Mouse (Mus musculus): Measurements from ENCODE around the gene Palld. TPM values are rescaled to one million over a fixed set of nuclear protein-coding genes. Genes with fewer than 3 reads are reported as not detected.

Palld gene
- polyA plus RNA-seq, 1 experiment from 2014 or later: 17.3 TPM

GRCm38 (mm10) chr8:61687071-61687470, 215.4 kb downstream of the Palld start:
- 84% methylated on average over 4 of the region's 4 CpGs for WGBS
- no peak for ATAC-seq (ENCODE audit: low FRiP score)
- H3K9me3 ChIP-seq (ENCODE audit: control insufficient read depth, low read length): no peaks in the 10 kb centered on the region
- no peak overlapping the region for H3K27ac ChIP-seq
- no peaks in the 10 kb centered on the region for H3K27me3 ChIP-seq (ENCODE audit: control insufficient read depth, insufficient read depth, low read length)
- no peak for DNase-seq (ENCODE audit: low spot score)
- H3K36me3 ChIP-seq (replicated peaks; ENCODE audit: control insufficient read depth, insufficient read depth): no peaks in the 10 kb centered on the region
- H3K4me3 ChIP-seq (replicated peaks; ENCODE audit: low read length): no peak overlapping the region
- H3K4me2 ChIP-seq (replicated peaks): no peak overlapping the region
- no peak overlapping the region for H3K9ac ChIP-seq
- H3K4me1 ChIP-seq (replicated peaks; ENCODE audit: control insufficient read depth, insufficient read depth, low read length): no peaks in the 10 kb centered on the region

GRCm38 (mm10) chr8:61686340-61686739, 216.2 kb downstream of the Palld start:
- ATAC-seq (ENCODE audit: low FRiP score) (no peak), DNase-seq (ENCODE audit: low spot score) (no peak)
- Histone ChIP-seq H3K27ac (no peak overlapping the region), H3K9me3 (ENCODE audit: control insufficient read depth, low read length) (no peaks in the 10 kb centered on the region), H3K4me2 (replicated peaks) (no peak overlapping the region), H3K9ac (no peak overlapping the region), H3K27me3 (ENCODE audit: control insufficient read depth, insufficient read depth, low read length) (no peaks in the 10 kb centered on the region), H3K4me3 (replicated peaks; ENCODE audit: low read length) (no peak overlapping the region), H3K4me1 (replicated peaks; ENCODE audit: control insufficient read depth, insufficient read depth, low read length) (no peaks in the 10 kb centered on the region), H3K36me3 (replicated peaks; ENCODE audit: control insufficient read depth, insufficient read depth) (no peaks in the 10 kb centered on the region)

GRCm38 (mm10) chr8:61685280-61685679, 217.2 kb downstream of the Palld start:
- Histone ChIP-seq H3K9me3 (ENCODE audit: control insufficient read depth, low read length) (no peaks in the 10 kb centered on the region), H3K36me3 (replicated peaks; ENCODE audit: control insufficient read depth, insufficient read depth) (no peaks in the 10 kb centered on the region), H3K27me3 (ENCODE audit: control insufficient read depth, insufficient read depth, low read length) (no peaks in the 10 kb centered on the region), H3K27ac (no peak overlapping the region), H3K9ac (no peak overlapping the region), H3K4me1 (replicated peaks; ENCODE audit: control insufficient read depth, insufficient read depth, low read length) (no peaks in the 10 kb centered on the region), H3K4me2 (replicated peaks) (no peak overlapping the region), H3K4me3 (replicated peaks; ENCODE audit: low read length) (no peak overlapping the region)
- ATAC-seq (ENCODE audit: low FRiP score): no peak
- no peak for DNase-seq (ENCODE audit: low spot score)
- WGBS: 93% methylated on average over 1 of the region's 1 CpGs

GRCm38 (mm10) chr8:61684280-61684939, 218.1 kb downstream of the Palld start:
- Histone ChIP-seq H3K27me3 (ENCODE audit: control insufficient read depth, insufficient read depth, low read length) (no peaks in the 10 kb centered on the region), H3K4me2 (replicated peaks) (no peak overlapping the region), H3K36me3 (replicated peaks; ENCODE audit: control insufficient read depth, insufficient read depth) (no peaks in the 10 kb centered on the region), H3K9ac (no peak overlapping the region), H3K27ac (no peak overlapping the region), H3K4me3 (replicated peaks; ENCODE audit: low read length) (no peak overlapping the region), H3K9me3 (ENCODE audit: control insufficient read depth, low read length) (no peaks in the 10 kb centered on the region), H3K4me1 (replicated peaks; ENCODE audit: control insufficient read depth, insufficient read depth, low read length) (no peaks in the 10 kb centered on the region)
- ATAC-seq (ENCODE audit: low FRiP score): no peak
- no peak for DNase-seq (ENCODE audit: low spot score)
- WGBS: 91% methylated on average over 4 of the region's 4 CpGs

- WGBS: 86% methylated on average over 2 of the region's 2 CpGs
- no peak for ATAC-seq (ENCODE audit: low FRiP score)
- H3K9me3 ChIP-seq (ENCODE audit: control insufficient read depth, low read length): no peaks in the 10 kb centered on the region
- H3K27ac ChIP-seq: no peak overlapping the region
- no peak overlapping the region for H3K9ac ChIP-seq
- no peak overlapping the region for H3K4me3 ChIP-seq (replicated peaks; ENCODE audit: low read length)
- no peak for DNase-seq (ENCODE audit: low spot score)
- no peaks in the 10 kb centered on the region for H3K36me3 ChIP-seq (replicated peaks; ENCODE audit: control insufficient read depth, insufficient read depth)
- no peaks in the 10 kb centered on the region for H3K27me3 ChIP-seq (ENCODE audit: control insufficient read depth, insufficient read depth, low read length)
- no peak overlapping the region for H3K4me2 ChIP-seq (replicated peaks)
- H3K4me1 ChIP-seq (replicated peaks; ENCODE audit: control insufficient read depth, insufficient read depth, low read length): no peaks in the 10 kb centered on the region
Observed at GRCm38 (mm10) chr8:61682902-61683301, 219.6 kb downstream of the Palld start.

GRCm38 (mm10) chr8:61681217-61681616, 221.3 kb downstream of the Palld start:
- WGBS: 87% methylated on average over 3 of the region's 3 CpGs
- DNase-seq (ENCODE audit: low spot score) (no peak), ATAC-seq (ENCODE audit: low FRiP score) (no peak)
- Histone ChIP-seq H3K4me2 (replicated peaks) (no peak overlapping the region), H3K9me3 (ENCODE audit: control insufficient read depth, low read length) (no peaks in the 10 kb centered on the region), H3K36me3 (replicated peaks; ENCODE audit: control insufficient read depth, insufficient read depth) (no peaks in the 10 kb centered on the region), H3K27me3 (ENCODE audit: control insufficient read depth, insufficient read depth, low read length) (no peaks in the 10 kb centered on the region), H3K4me1 (replicated peaks; ENCODE audit: control insufficient read depth, insufficient read depth, low read length) (no peaks in the 10 kb centered on the region), H3K27ac (no peak overlapping the region), H3K4me3 (replicated peaks; ENCODE audit: low read length) (no peak overlapping the region), H3K9ac (no peak overlapping the region)

GRCm38 (mm10) chr8:61677227-61677626, 225.3 kb downstream of the Palld start:
- H3K27me3 ChIP-seq (ENCODE audit: control insufficient read depth, insufficient read depth, low read length): no peaks in the 10 kb centered on the region
- H3K36me3 ChIP-seq (replicated peaks; ENCODE audit: control insufficient read depth, insufficient read depth): no peaks in the 10 kb centered on the region
- H3K27ac ChIP-seq: no peak overlapping the region
- no peak overlapping the region for H3K4me3 ChIP-seq (replicated peaks; ENCODE audit: low read length)
- no peak overlapping the region for H3K9ac ChIP-seq
- no peaks in the 10 kb centered on the region for H3K4me1 ChIP-seq (replicated peaks; ENCODE audit: control insufficient read depth, insufficient read depth, low read length)
- no peak overlapping the region for H3K4me2 ChIP-seq (replicated peaks)
- no peak for ATAC-seq (ENCODE audit: low FRiP score)
- no peaks in the 10 kb centered on the region for H3K9me3 ChIP-seq (ENCODE audit: control insufficient read depth, low read length)
- DNase-seq (ENCODE audit: low spot score): no peak
- 88% methylated on average over 5 of the region's 5 CpGs for WGBS

GRCm38 (mm10) chr8:61671151-61671550, 231.3 kb downstream of the Palld start:
- H3K4me1 ChIP-seq (replicated peaks; ENCODE audit: control insufficient read depth, insufficient read depth, low read length): no peaks in the 10 kb centered on the region
- no peak overlapping the region for H3K4me3 ChIP-seq (replicated peaks; ENCODE audit: low read length)
- H3K27me3 ChIP-seq (ENCODE audit: control insufficient read depth, insufficient read depth, low read length): no peaks in the 10 kb centered on the region
- H3K9me3 ChIP-seq (ENCODE audit: control insufficient read depth, low read length): no peaks in the 10 kb centered on the region
- no peak overlapping the region for H3K9ac ChIP-seq
- no peak overlapping the region for H3K4me2 ChIP-seq (replicated peaks)
- DNase-seq (ENCODE audit: low spot score): no peak
- no peak overlapping the region for H3K27ac ChIP-seq
- no peaks in the 10 kb centered on the region for H3K36me3 ChIP-seq (replicated peaks; ENCODE audit: control insufficient read depth, insufficient read depth)
- ATAC-seq (ENCODE audit: low FRiP score): no peak

GRCm38 (mm10) chr8:61670376-61670775, 232.1 kb downstream of the Palld start:
- DNase-seq (ENCODE audit: low spot score) (no peak), ATAC-seq (ENCODE audit: low FRiP score) (no peak)
- H3K4me2 ChIP-seq (replicated peaks): no peak overlapping the region
- 52% methylated on average over 4 of the region's 4 CpGs for WGBS
- no peak overlapping the region for H3K4me3 ChIP-seq (replicated peaks; ENCODE audit: low read length)
- no peak overlapping the region for H3K27ac ChIP-seq
- H3K9ac ChIP-seq: no peak overlapping the region
- H3K27me3 ChIP-seq (ENCODE audit: control insufficient read depth, insufficient read depth, low read length): no peaks in the 10 kb centered on the region
- H3K4me1 ChIP-seq (replicated peaks; ENCODE audit: control insufficient read depth, insufficient read depth, low read length): no peaks in the 10 kb centered on the region
- H3K36me3 ChIP-seq (replicated peaks; ENCODE audit: control insufficient read depth, insufficient read depth): no peaks in the 10 kb centered on the region
- H3K9me3 ChIP-seq (ENCODE audit: control insufficient read depth, low read length): no peaks in the 10 kb centered on the region

- ATAC-seq (ENCODE audit: low FRiP score) (no peak), DNase-seq (ENCODE audit: low spot score) (no peak)
- Histone ChIP-seq H3K9me3 (ENCODE audit: control insufficient read depth, low read length) (no peaks in the 10 kb centered on the region), H3K4me3 (replicated peaks; ENCODE audit: low read length) (no peak overlapping the region), H3K27ac (no peak overlapping the region), H3K27me3 (ENCODE audit: control insufficient read depth, insufficient read depth, low read length) (no peaks in the 10 kb centered on the region), H3K36me3 (replicated peaks; ENCODE audit: control insufficient read depth, insufficient read depth) (no peaks in the 10 kb centered on the region), H3K4me1 (replicated peaks; ENCODE audit: control insufficient read depth, insufficient read depth, low read length) (no peaks in the 10 kb centered on the region; the same call in 1 of the 2 replicates), H3K9ac (no peak overlapping the region), H3K4me2 (replicated peaks) (no peak overlapping the region)
- WGBS: 10% methylated on average over 6 of the region's 6 CpGs
Observed at GRCm38 (mm10) chr8:61666919-61667318, 235.6 kb downstream of the Palld start.
